Mouse (Mus musculus) erythroblast, embryonic 14.5 days (primary cell): ENCODE results near the gene Palm2.

Experiments used
- GATA1 ChIP-seq: IDR thresholded peaks from 2 replicates; pipeline ENCODE4 v1.6.1; 2012; ENCODE audit warnings: low read length, inconsistent platforms, mixed read lengths
- TAL1 ChIP-seq: IDR thresholded peaks from 3 replicates; pipeline ENCODE4 v1.6.1; 2012; ENCODE audit warnings: low read length, inconsistent platforms, mixed read lengths

GRCm38 (mm10) chr4:57462378-57462777 is 28.3 kb downstream of the Palm2 start:
- TF ChIP-seq TAL1 (no peak), GATA1 (no peak)
